Mouse (Mus musculus): Measurements from ENCODE around the gene Zc4h2. TPM values are rescaled to one million over a fixed set of nuclear protein-coding genes. Genes with fewer than 3 reads are reported as not detected.

The Zc4h2 gene
- polyA plus RNA-seq (2012; fragmentation: generic; extraction: Trizol): 2.2 TPM

DNA sequence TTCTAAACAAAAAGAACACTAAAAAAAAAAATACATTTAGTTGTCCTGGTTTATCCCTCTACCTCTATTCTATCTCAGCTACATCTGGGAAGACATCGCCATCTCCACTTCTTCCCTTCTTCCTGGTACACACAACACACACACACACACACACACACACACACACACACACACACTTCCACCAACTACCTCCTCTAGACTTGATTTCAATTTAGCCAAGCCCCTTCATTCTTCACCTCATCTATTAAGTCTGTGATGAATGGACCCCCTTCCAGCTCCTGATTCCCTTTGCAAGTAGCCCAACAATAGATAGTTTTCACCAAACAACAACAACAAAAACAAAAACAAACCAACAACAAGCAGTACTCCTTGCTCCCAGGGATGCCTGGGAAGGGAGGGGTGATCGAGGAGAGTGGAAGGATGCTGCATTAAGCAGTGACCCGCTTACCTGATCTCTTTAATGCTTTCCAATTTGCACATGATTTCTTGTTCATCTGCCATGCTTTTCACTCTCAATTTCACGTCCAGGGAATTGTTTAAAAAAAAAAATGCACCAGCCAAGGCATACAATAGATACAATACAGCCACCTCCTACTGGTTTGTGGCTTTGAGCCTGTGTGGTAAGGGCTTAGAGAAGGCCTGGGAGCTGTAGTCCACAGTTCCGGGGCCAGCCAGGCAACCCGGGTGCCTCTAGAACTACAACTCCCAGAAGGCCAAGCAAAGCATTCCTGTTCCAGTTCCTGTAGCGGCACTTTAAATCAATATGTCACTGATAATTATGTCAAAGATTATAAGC is at the start of gene Zc4h2:
Gene Zc4h2 (minus strand): TSS at position 706 of the 796 bp plus-strand sequence.
- Histone ChIP-seq H3K27me3 (ENCODE audit: control insufficient read depth, insufficient read depth, insufficient read length) (no peaks in the 10 kb centered on the region), H3ac (ENCODE audit: control insufficient read depth, insufficient read length) (no peak within 1 kb of the TSS), H3K4me2 (ENCODE audit: low read depth) (peak within 1 kb of the TSS; percentile 76), H3K36me3 (ENCODE audit: control insufficient read depth, insufficient read depth) (no peaks in the 10 kb centered on the region), H3K79me2 (ENCODE audit: control insufficient read depth, insufficient read depth) (no peaks in the 10 kb centered on the region), H3K4me3 (peak within 1 kb of the TSS; percentile 36)
- TF ChIP-seq USF1 (IDR thresholded peaks at IDR 0.05; ENCODE audit: low read depth) (no peak), POLR2A (IDR thresholded peaks at IDR 0.05; ENCODE audit: insufficient read length, low read depth) (no peak), MYOD1 (IDR thresholded peaks at IDR 0.05; ENCODE audit: control insufficient read depth in 1 of 3, insufficient read length in 2 of 3, low read depth in 2 of 3) (no peak), MAX (IDR thresholded peaks at IDR 0.05; ENCODE audit: low read depth) (no peak), SRF (IDR thresholded peaks at IDR 0.05; ENCODE audit: control insufficient read depth, insufficient read length, low read depth) (no peak), REST (IDR thresholded peaks at IDR 0.05; ENCODE audit: insufficient read depth, insufficient read length) (no peak), MYOG (IDR thresholded peaks at IDR 0.05; ENCODE audit: control insufficient read depth in 1 of 3, insufficient read depth in 1 of 3, insufficient read length in 2 of 3, low read depth in 2 of 3) (no peak), TCF3 (IDR thresholded peaks at IDR 0.05; ENCODE audit: insufficient read length, low read depth) (no peak)

DNA sequence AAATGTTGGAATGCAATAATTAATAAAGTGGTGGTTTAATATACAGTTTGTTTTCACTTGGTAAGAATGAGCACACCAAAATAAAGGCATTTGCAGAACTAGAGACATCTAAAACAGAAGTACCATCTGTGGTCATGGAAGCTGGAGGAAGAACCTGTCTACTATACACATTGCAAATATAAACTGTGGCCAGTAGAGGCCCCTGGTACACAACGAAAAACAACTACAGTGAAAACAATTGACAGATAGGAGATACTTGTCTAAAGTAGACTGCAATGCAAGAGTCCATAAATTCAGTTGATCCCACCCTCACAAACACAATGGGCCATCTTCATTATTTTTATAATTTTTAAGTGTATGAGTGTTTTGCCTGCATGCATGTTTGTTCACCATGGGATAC is 28.8 kb upstream of the Zc4h2 start:
- Histone ChIP-seq H3K4me3 (no peak overlapping the region), H3K4me2 (ENCODE audit: low read depth) (no peak overlapping the region), H3K79me2 (ENCODE audit: control insufficient read depth, insufficient read depth) (no peaks in the 10 kb centered on the region), H3K36me3 (ENCODE audit: control insufficient read depth, insufficient read depth) (no peaks in the 10 kb centered on the region), H3K27me3 (ENCODE audit: control insufficient read depth, insufficient read depth, insufficient read length) (no peaks in the 10 kb centered on the region), H3ac (ENCODE audit: control insufficient read depth, insufficient read length) (no peak overlapping the region)
- TF ChIP-seq REST (IDR thresholded peaks at IDR 0.05; ENCODE audit: insufficient read depth, insufficient read length) (no peak), POLR2AphosphoS2 (IDR thresholded peaks at IDR 0.05; ENCODE audit: insufficient read length, low read depth) (no peak), TCF3 (IDR thresholded peaks at IDR 0.05; ENCODE audit: insufficient read length, low read depth) (no peak), MYOG (IDR thresholded peaks at IDR 0.05; ENCODE audit: control insufficient read depth in 1 of 3, insufficient read depth in 1 of 3, insufficient read length in 2 of 3, low read depth in 2 of 3) (no peak), E2F4 (IDR thresholded peaks at IDR 0.05; ENCODE audit: insufficient read depth) (no peak), MYOD1 (IDR thresholded peaks at IDR 0.05; ENCODE audit: control insufficient read depth in 1 of 3, insufficient read length in 2 of 3, low read depth in 2 of 3) (no peak), POLR2A (IDR thresholded peaks at IDR 0.05; ENCODE audit: insufficient read length, low read depth) (no peak), MAX (IDR thresholded peaks at IDR 0.05; ENCODE audit: low read depth) (no peak), CEBPB (IDR thresholded peaks at IDR 0.05; ENCODE audit: insufficient read depth, poor library complexity, severe bottlenecking) (no peak), TCF12 (IDR thresholded peaks at IDR 0.05; ENCODE audit: insufficient read depth, poor library complexity, severe bottlenecking) (no peak), SRF (IDR thresholded peaks at IDR 0.05; ENCODE audit: control insufficient read depth, insufficient read length, low read depth) (no peak), USF1 (IDR thresholded peaks at IDR 0.05; ENCODE audit: low read depth) (no peak)

DNA sequence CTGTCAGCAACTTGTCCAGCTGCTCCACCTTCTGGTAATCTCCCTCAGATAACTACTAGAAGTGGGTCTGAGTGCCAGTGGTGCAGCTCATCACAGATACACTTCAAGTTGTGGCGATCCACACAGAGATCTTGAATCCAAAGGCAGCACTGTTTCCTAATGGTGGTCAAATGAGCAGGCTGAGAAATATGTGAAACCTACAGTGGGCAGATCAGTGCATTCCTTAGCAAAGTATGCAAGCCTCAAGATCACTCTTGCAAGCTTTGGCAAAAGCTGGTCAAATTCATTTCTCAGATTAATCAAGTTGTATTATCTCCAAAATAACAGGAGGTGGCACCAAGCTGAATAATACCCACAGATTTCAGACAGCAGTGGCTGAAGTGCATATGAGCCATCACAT is 23.9 kb upstream of the Zc4h2 start:
- TF ChIP-seq MYOD1 (IDR thresholded peaks at IDR 0.05; ENCODE audit: control insufficient read depth in 1 of 3, insufficient read length in 2 of 3, low read depth in 2 of 3) (no peak), E2F4 (IDR thresholded peaks at IDR 0.05; ENCODE audit: insufficient read depth) (no peak), SRF (IDR thresholded peaks at IDR 0.05; ENCODE audit: control insufficient read depth, insufficient read length, low read depth) (no peak), MAX (IDR thresholded peaks at IDR 0.05; ENCODE audit: low read depth) (no peak), REST (IDR thresholded peaks at IDR 0.05; ENCODE audit: insufficient read depth, insufficient read length) (no peak), TCF12 (IDR thresholded peaks at IDR 0.05; ENCODE audit: insufficient read depth, poor library complexity, severe bottlenecking) (no peak), CEBPB (IDR thresholded peaks at IDR 0.05; ENCODE audit: insufficient read depth, poor library complexity, severe bottlenecking) (no peak), POLR2AphosphoS2 (IDR thresholded peaks at IDR 0.05; ENCODE audit: insufficient read length, low read depth) (no peak), POLR2A (IDR thresholded peaks at IDR 0.05; ENCODE audit: insufficient read length, low read depth) (no peak), MYOG (IDR thresholded peaks at IDR 0.05; ENCODE audit: control insufficient read depth in 1 of 3, insufficient read depth in 1 of 3, insufficient read length in 2 of 3, low read depth in 2 of 3) (no peak), TCF3 (IDR thresholded peaks at IDR 0.05; ENCODE audit: insufficient read length, low read depth) (no peak), USF1 (IDR thresholded peaks at IDR 0.05; ENCODE audit: low read depth) (no peak)
- Histone ChIP-seq H3K4me2 (ENCODE audit: low read depth) (no peak overlapping the region), H3K27me3 (ENCODE audit: control insufficient read depth, insufficient read depth, insufficient read length) (no peaks in the 10 kb centered on the region), H3K79me2 (ENCODE audit: control insufficient read depth, insufficient read depth) (no peaks in the 10 kb centered on the region), H3K36me3 (ENCODE audit: control insufficient read depth, insufficient read depth) (no peaks in the 10 kb centered on the region), H3ac (ENCODE audit: control insufficient read depth, insufficient read length) (no peak overlapping the region), H3K4me3 (no peak overlapping the region)

DNA sequence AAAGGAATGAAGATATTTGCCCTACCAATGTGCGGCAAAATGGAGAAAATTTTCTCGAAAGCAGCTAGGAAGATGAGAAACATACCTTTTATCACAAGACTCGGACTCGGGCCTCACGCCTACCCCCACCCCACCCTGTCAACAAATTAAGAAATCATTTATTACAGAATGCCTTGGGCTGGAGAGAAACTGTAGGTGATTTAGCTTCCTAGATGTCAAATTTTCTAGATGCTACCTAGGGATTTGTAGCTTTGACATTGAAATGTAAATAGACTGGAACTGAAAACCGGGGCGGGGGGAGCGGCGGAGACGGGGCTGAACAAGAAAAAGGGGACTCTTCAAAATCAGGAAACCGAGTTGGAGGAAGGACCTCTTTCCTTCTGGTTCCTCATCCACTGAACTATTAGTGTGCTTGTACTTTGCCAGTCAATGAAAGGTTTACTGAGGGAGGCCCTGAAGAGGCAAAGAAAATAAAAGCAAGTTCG is 333 bp upstream of the Zc4h2 start:
- Histone ChIP-seq H3K79me2 (ENCODE audit: control insufficient read depth, insufficient read depth) (no peaks in the 10 kb centered on the region), H3K27me3 (ENCODE audit: control insufficient read depth, insufficient read depth, insufficient read length) (no peaks in the 10 kb centered on the region), H3K36me3 (ENCODE audit: control insufficient read depth, insufficient read depth) (no peaks in the 10 kb centered on the region), H3ac (ENCODE audit: control insufficient read depth, insufficient read length) (no peak overlapping the region), H3K4me3 (peak overlapping the region; percentile 36), H3K4me2 (ENCODE audit: low read depth) (peak overlapping the region; percentile 67)
- no peak for TF ChIP-seq CEBPB (IDR thresholded peaks at IDR 0.05; ENCODE audit: insufficient read depth, poor library complexity, severe bottlenecking)
- TF ChIP-seq MYOD1 (IDR thresholded peaks at IDR 0.05; ENCODE audit: control insufficient read depth in 1 of 3, insufficient read length in 2 of 3, low read depth in 2 of 3): no peak
- TF ChIP-seq POLR2A (IDR thresholded peaks at IDR 0.05; ENCODE audit: insufficient read length, low read depth): no peak
- no peak for TF ChIP-seq MYOG (IDR thresholded peaks at IDR 0.05; ENCODE audit: control insufficient read depth in 1 of 3, insufficient read depth in 1 of 3, insufficient read length in 2 of 3, low read depth in 2 of 3)
- no peak for TF ChIP-seq POLR2AphosphoS2 (IDR thresholded peaks at IDR 0.05; ENCODE audit: insufficient read length, low read depth)
- TF ChIP-seq SRF (IDR thresholded peaks at IDR 0.05; ENCODE audit: control insufficient read depth, insufficient read length, low read depth): no peak
- no peak for TF ChIP-seq REST (IDR thresholded peaks at IDR 0.05; ENCODE audit: insufficient read depth, insufficient read length)
- no peak for TF ChIP-seq TCF3 (IDR thresholded peaks at IDR 0.05; ENCODE audit: insufficient read length, low read depth)
- no peak for TF ChIP-seq USF1 (IDR thresholded peaks at IDR 0.05; ENCODE audit: low read depth)
- TF ChIP-seq E2F4 (IDR thresholded peaks at IDR 0.05; ENCODE audit: insufficient read depth): no peak
- no peak for TF ChIP-seq TCF12 (IDR thresholded peaks at IDR 0.05; ENCODE audit: insufficient read depth, poor library complexity, severe bottlenecking)
- TF ChIP-seq MAX (IDR thresholded peaks at IDR 0.05; ENCODE audit: low read depth): no peak

All from myocyte (in vitro differentiated cells).